Mouse (Mus musculus) C2C12 (cell line): ENCODE results near the gene Cab39.

ENCODE experiments used
- CEBPB ChIP-seq: IDR thresholded peaks from one replicate; pipeline ENCODE4 v1.6.1; 2011; ENCODE audit warnings: low read depth, mild to moderate bottlenecking, control low read depth, moderate library complexity
- CTCF ChIP-seq: IDR thresholded peaks from one replicate; pipeline ENCODE4 v1.5.1; 2011; ENCODE audit not compliant: control insufficient read depth, insufficient read depth, insufficient read length
- MAX ChIP-seq: IDR thresholded peaks from one replicate; pipeline ENCODE4 v1.6.1; 2011; ENCODE audit warnings: mild to moderate bottlenecking, control low read depth
- MYOD1 ChIP-seq: IDR thresholded peaks from one replicate; pipeline ENCODE4 v1.6.1; 2011; ENCODE audit warnings: low read depth; ENCODE audit not compliant: control insufficient read depth, insufficient read length
- MYOG ChIP-seq: IDR thresholded peaks from one replicate; pipeline ENCODE4 v1.6.1; 2011; ENCODE audit not compliant: control insufficient read depth, insufficient read length; ENCODE audit errors: extremely low read depth
- USF1 ChIP-seq: IDR thresholded peaks from one replicate; pipeline ENCODE4 v1.6.1; 2011; ENCODE audit warnings: low read depth, mild to moderate bottlenecking, control low read depth, moderate library complexity

GRCm38 (mm10) chr1:85829016-85829415 is 35.8 kb downstream of the Cab39 start:
- TF ChIP-seq CTCF (no peak), MYOG (no peak), CEBPB (no peak), MAX (no peak), USF1 (no peak), MYOD1 (no peak)
